ENCODE assay signal across 28 mouse cellular contexts in genomic region chr3:83070231-83070630, GRCm38 (mm10). TPM values are rescaled to one million over a fixed set of nuclear protein-coding genes. Genes with fewer than 3 reads are reported as not detected.
DNase-seq lines count a peak whose midpoint lies in the region; ATAC-seq and TF ChIP-seq lines count a peak whose summit lies in the region.
"Had no signal": no experiment of that assay in that cellular context is flagged by ENCODE, and none has a peak within 500 bp of the region (broad histone marks: within the 10 kb centered on the region; RNA-seq: fewer than 3 reads in every experiment).

No protein-coding gene starts in this region.

- 79% methylated on average over 4 of the region's 4 CpGs for WGBS in heart, embryonic 12.5 days

- no peaks in the 10 kb centered on the region for H3K9me3 ChIP-seq in heart, embryonic 12.5 days (replicated peaks)
- H3K9me3 ChIP-seq: embryonic facial prominence, embryonic 10.5 days; embryonic facial prominence, embryonic 12.5 days; forebrain, embryonic 10.5 days; forebrain, embryonic 12.5 days; G1E had no signal

- intact Hi-C loops in heart, postnatal 10 days (cut with DNase I) = no loop called here

- H3K9ac ChIP-seq in heart, embryonic 12.5 days = no peak overlapping the region
- H3K9ac ChIP-seq: embryonic facial prominence, embryonic 12.5 days; forebrain, embryonic 12.5 days had no signal

- H3K27ac ChIP-seq in heart, embryonic 12.5 days (ENCODE audit: poor library complexity, severe bottlenecking) = no peak overlapping the region
- peak overlapping the region; percentile 49; the same call in 1 of the 2 replicates for H3K27ac ChIP-seq in embryonic fibroblast, embryonic 13.5 days (ENCODE audit: insufficient read depth, low read length)
- H3K27ac ChIP-seq: embryonic facial prominence, embryonic 10.5 days; embryonic facial prominence, embryonic 12.5 days; forebrain, embryonic 10.5 days; forebrain, embryonic 12.5 days had no signal

- no peaks in the 10 kb centered on the region for H3K4me1 ChIP-seq in heart, embryonic 12.5 days (replicated peaks)
- no peaks in the 10 kb centered on the region for H3K4me1 ChIP-seq in embryonic fibroblast, embryonic 13.5 days (ENCODE audit: control insufficient read depth, insufficient read depth, low read length)
- H3K4me1 ChIP-seq: embryonic facial prominence, embryonic 10.5 days; embryonic facial prominence, embryonic 12.5 days; forebrain, embryonic 10.5 days; forebrain, embryonic 12.5 days had no signal

- peak; percentile 92 for DNase-seq in heart, adult 11 months
- no peak for DNase-seq in heart, postnatal 4 days
- peak; percentile 20 to 35 for DNase-seq in heart, postnatal 10 days
- DNase-seq: adrenal gland, adult 8-10 months; adrenal gland, postnatal 14 days; adrenal gland, postnatal 36 days; B cell, adult 2 months; cerebellum, adult 11-12 months; cerebellum, adult 2 months; cerebellum, adult 9-10 months; cerebellum, postnatal 10 days; cerebellum, postnatal 25 days had no signal

- H3K27me3 ChIP-seq in heart, embryonic 12.5 days (replicated peaks) = no peaks in the 10 kb centered on the region
- H3K27me3 ChIP-seq: CH12.LX; embryonic facial prominence, embryonic 12.5 days; forebrain, embryonic 12.5 days; Patski had no signal

- no peak for TF ChIP-seq CTCF in embryonic fibroblast, embryonic 13.5 days (IDR thresholded peaks at IDR 0.05; ENCODE audit: borderline replicate concordance, insufficient read depth, low read length)

- no peak overlapping the region for H3K4me3 ChIP-seq in heart, embryonic 12.5 days
- H3K4me3 ChIP-seq in embryonic fibroblast, embryonic 13.5 days (ENCODE audit: insufficient read depth, low read length) = no peak overlapping the region
- H3K4me3 ChIP-seq: embryonic facial prominence, embryonic 10.5 days; embryonic facial prominence, embryonic 12.5 days; erythroblast, embryonic 14.5 days; forebrain, embryonic 10.5 days; forebrain, embryonic 12.5 days had no signal

- H3K4me2 ChIP-seq in heart, embryonic 12.5 days = no peak overlapping the region
- H3K4me2 ChIP-seq: embryonic facial prominence, embryonic 12.5 days; forebrain, embryonic 12.5 days had no signal

- peaks cover 86% of the 10 kb centered on the region for H3K36me3 ChIP-seq in heart, embryonic 12.5 days

- no peak for TF ChIP-seq POLR2A in embryonic fibroblast, embryonic 13.5 days (IDR thresholded peaks at IDR 0.05; ENCODE audit: low read depth, low read length)

- no peak for ATAC-seq in heart, embryonic 12.5 days (ENCODE audit: insufficient number of reproducible peaks, low FRiP score)
- ATAC-seq: activated CD4-positive, CD25-positive, alpha-beta regulatory T cell, adult 4 months; CD4-positive, CD25-positive, alpha-beta regulatory T cell, adult 4 months; forebrain, embryonic 14.5 days; forebrain, embryonic 16.5 days; Patski had no signal

RNA-seq across cellular contexts. Expression of gene Plrg1, which starts 14.9 kb away (rescaled TPM):
- 10 to 100 TPM; 34.9 to 37.4 TPM for total RNA-seq in heart, postnatal 4 days (2021)
- 10 to 100 TPM; 32.2 to 32.6 TPM for total RNA-seq in heart, postnatal 10 days (2021)
- 59.3 and 60.3 TPM in 2 replicates for polyA plus RNA-seq in heart, embryonic 12.5 days (2016; fragmentation: Nextera tagmentation; extraction: Ambion mirVana)
- polyA plus RNA-seq in embryonic fibroblast, embryonic 13.5 days (2011; ENCODE audit: insufficient read length, low read depth, missing spikeins) = 50.5 and 51.1 TPM in 2 replicates

RNA-seq across cellular contexts. Expression of gene Fgb, which starts 20.6 kb away (rescaled TPM):
- total RNA-seq in heart, postnatal 4 days (2021) = under 1 TPM in 1 of 2 experiments, not detected in 1; 0.12 TPM
- total RNA-seq in heart, postnatal 10 days (2021) = under 1 TPM in 1 of 2 experiments, not detected in 1; 0.07 TPM
- polyA plus RNA-seq in heart, embryonic 12.5 days (2016; fragmentation: Nextera tagmentation; extraction: Ambion mirVana) = 0.39 and 2.2 TPM in 2 replicates
- not detected in 2 replicates for polyA plus RNA-seq in embryonic fibroblast, embryonic 13.5 days (2011; ENCODE audit: insufficient read length, low read depth, missing spikeins)
- total RNA-seq: CH12.LX had no signal
- polyA plus RNA-seq: activated CD4-positive, CD25-positive, alpha-beta regulatory T cell, adult 4 months; CD4-positive, CD25-positive, alpha-beta regulatory T cell, adult 4 months; cortical plate, adult 2 months; embryonic facial prominence, embryonic 10.5 days; forebrain, embryonic 10.5 days; forebrain, embryonic 12.5 days; forebrain, embryonic 14.5 days; G1E; Patski had no signal

RNA-seq across cellular contexts. Expression of gene Fga, which starts 44.4 kb away (rescaled TPM):
- total RNA-seq in heart, postnatal 4 days (2021) = under 1 TPM; 0.11 to 0.21 TPM
- under 1 TPM in 1 of 2 experiments, not detected in 1; 0.12 TPM for total RNA-seq in heart, postnatal 10 days (2021)
- 0.67 and 3.9 TPM in 2 replicates for polyA plus RNA-seq in heart, embryonic 12.5 days (2016; fragmentation: Nextera tagmentation; extraction: Ambion mirVana)
- not detected in 2 replicates for polyA plus RNA-seq in embryonic fibroblast, embryonic 13.5 days (2011; ENCODE audit: insufficient read length, low read depth, missing spikeins)
- total RNA-seq: CH12.LX had no signal
- polyA plus RNA-seq: activated CD4-positive, CD25-positive, alpha-beta regulatory T cell, adult 4 months; CD4-positive, CD25-positive, alpha-beta regulatory T cell, adult 4 months; cortical plate, adult 2 months; embryonic facial prominence, embryonic 10.5 days; embryonic facial prominence, embryonic 14.5 days; forebrain, embryonic 10.5 days; forebrain, embryonic 12.5 days; forebrain, embryonic 14.5 days; G1E; Patski had no signal

RNA-seq across cellular contexts. Expression of gene Dchs2, which starts 57.5 kb away (rescaled TPM):
- total RNA-seq in heart, postnatal 4 days (2021) = 1 to 10 TPM; 1.2 to 1.3 TPM
- 1 to 10 TPM; 1.3 to 1.4 TPM for total RNA-seq in heart, postnatal 10 days (2021)
- polyA plus RNA-seq in heart, embryonic 12.5 days (2016; fragmentation: Nextera tagmentation; extraction: Ambion mirVana) = 0.11 and 0.15 TPM in 2 replicates
- 0.12 and 0.25 TPM in 2 replicates for polyA plus RNA-seq in embryonic fibroblast, embryonic 13.5 days (2011; ENCODE audit: insufficient read length, low read depth, missing spikeins)
- total RNA-seq: CH12.LX had no signal
- polyA plus RNA-seq: activated CD4-positive, CD25-positive, alpha-beta regulatory T cell, adult 4 months; CD4-positive, CD25-positive, alpha-beta regulatory T cell, adult 4 months; forebrain, embryonic 10.5 days; G1E had no signal
